Mouse (Mus musculus) adrenal gland, adult 2 months (tissue): Measurements from ENCODE around the gene Dnajb5. TPM values are rescaled to one million over a fixed set of nuclear protein-coding genes. Genes with fewer than 3 reads are reported as not detected.

Experiments used
- DNase-seq: peaks from one replicate; pipeline ENCODE4 v3.0.0; 2021
- long read RNA-seq: library from polyadenylated mRNA; stranded (forward); transcript quantifications from one replicate; pipeline ENCODE4 v2.0.0, GENCODE M21; 2021
- polyA plus RNA-seq: library from polyadenylated mRNA; depleted of rRNA; stranded (reverse); fragments of >200 nt; gene quantifications from 2 replicates; pipeline ENCODE4 v1.2.3, GENCODE M21; 2012; rRNA removed
- total RNA-seq, 2 experiments: library from RNA; stranded (reverse); gene quantifications; 2 replicates each; pipeline ENCODE4 v1.2.3; 2021

Dnajb5 gene
- 10 to 100 TPM; 17.7 to 18.3 TPM for total RNA-seq
- 7.4 TPM in 2 replicates for polyA plus RNA-seq
- long read RNA-seq, partial matches to known transcripts = 2 of 5 reads
- long read RNA-seq, other reads (novel, unspliced or antisense) = 0 of 5 reads

DNA sequence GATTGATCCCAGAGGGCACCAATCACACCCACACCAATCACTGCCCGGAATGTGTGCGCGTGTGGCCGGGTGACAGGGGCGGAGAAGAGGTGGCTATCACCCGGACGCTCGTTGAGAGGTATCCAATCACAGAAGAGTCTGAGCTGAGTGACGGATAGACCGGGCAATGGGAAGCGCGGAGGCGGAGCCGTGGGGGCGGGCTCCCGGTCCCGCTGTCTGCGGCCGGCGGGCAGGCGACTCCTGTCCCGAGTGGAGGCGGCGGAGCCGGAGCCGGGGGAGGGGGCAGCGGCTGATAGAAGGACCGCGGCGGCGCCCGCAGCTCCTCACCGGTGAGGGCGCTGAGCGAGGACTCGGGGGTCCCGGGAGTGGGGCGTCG lies at the start of gene Dnajb5:
Gene Dnajb5 (plus strand): TSS at position 139 of the 376 bp plus-strand sequence.
- peak; percentile 99 for DNase-seq

- no peak for DNase-seq
Observed at GRCm38 (mm10) chr4:42900878-42901277, 48.7 kb upstream of the Dnajb5 start.

GRCm38 (mm10) chr4:42902174-42902573 lies 47.4 kb upstream of the Dnajb5 start:
- no peak for DNase-seq

DNA sequence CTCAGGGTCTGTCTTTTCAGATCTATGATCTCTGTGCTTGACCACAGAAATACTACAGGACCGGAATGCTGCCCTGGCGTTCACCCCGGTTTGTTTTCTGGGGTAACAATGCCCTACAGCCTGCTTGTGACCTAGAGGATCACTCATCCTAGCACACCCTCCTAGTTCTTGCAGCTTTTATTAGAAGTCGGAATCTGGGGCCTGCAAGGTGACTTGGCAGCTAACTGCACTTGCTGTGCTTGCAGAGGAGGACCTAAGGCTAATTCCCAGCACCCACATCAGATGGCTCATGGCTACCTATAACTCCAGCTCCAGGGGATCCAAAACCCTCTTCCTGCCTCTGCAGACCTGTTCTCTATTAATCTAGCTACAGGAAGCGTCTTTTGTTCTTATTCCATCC lies 46.9 kb upstream of the Dnajb5 start:
- DNase-seq = no peak

GRCm38 (mm10) chr4:42903942-42904341 lies 45.7 kb upstream of the Dnajb5 start:
- DNase-seq = no peak

DNA sequence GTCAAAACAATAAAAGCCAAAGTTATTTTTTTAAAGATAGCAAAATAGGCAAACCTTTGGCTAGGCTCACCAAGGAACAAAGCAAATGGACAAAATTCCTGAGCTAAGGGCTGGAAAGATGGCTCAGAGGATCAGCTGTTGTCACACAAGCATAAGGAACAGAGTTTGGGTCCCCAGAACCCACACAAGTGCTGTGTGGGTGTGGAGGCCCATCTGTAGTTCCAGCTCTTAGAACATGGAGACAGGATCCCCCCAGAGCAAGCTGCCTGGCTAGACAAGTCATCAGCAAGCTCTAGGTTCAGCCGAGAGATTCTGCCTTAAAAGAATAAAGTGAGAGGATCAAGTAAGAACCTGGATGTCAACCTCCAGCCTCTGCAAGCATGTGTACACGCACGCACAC lies 45.1 kb upstream of the Dnajb5 start:
- no peak for DNase-seq

DNA sequence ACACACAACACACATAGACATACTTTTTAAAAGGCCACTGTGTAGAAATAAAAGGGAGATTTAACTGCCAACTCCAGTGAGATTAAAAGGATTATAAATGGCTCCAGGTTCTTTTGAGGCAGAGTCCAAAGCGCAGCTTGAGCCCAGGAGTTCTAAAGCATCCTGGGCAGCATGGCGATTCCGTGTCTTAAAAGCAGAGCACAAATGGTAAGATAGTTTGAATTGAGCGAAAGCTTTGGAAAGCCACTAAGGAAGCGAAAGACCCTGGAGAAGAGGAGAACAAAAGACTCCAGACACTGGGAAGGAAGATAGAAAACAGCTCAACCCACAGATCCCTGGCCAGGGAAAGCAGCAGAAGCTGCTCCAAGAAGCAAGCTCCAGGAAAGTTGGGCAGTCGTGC lies 44.6 kb upstream of the Dnajb5 start:
- no peak for DNase-seq

GRCm38 (mm10) chr4:42913391-42913790 lies 36.2 kb upstream of the Dnajb5 start:
- no peak for DNase-seq

DNA sequence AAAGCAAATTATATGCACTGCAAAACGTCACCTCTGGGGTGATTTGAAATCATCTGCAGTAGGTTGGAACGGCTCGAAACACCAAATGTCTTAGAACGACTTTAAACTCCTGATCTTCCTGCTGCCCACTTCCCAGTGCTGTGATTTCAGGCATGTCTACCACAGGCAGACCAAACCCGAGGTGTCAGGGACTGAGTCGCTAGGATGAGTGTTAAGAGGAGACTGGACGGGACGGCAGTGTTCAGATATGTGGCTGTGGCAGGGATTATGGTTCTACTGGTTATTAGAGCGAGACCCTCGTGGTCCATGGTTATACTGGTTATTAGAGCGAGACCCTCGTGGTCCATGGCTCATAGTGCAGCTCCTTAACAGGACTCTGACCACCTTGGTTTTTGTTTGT lies 34.3 kb upstream of the Dnajb5 start:
- DNase-seq = no peak

GRCm38 (mm10) chr4:42915966-42916365 lies 33.6 kb upstream of the Dnajb5 start:
- DNase-seq = no peak

GRCm38 (mm10) chr4:42916617-42917401 lies 32.8 kb upstream of the Dnajb5 start, which contains the start of gene Phf24:
Gene Phf24 (plus strand): TSS chr4:42916660.
- DNase-seq = peak; percentile 47

GRCm38 (mm10) chr4:42917402-42917774 lies 32.2 kb upstream of the Dnajb5 start:
- DNase-seq = no peak

- DNase-seq = no peak
Observed at GRCm38 (mm10) chr4:42920726-42921125, 28.9 kb upstream of the Dnajb5 start.

- DNase-seq = no peak
Observed at GRCm38 (mm10) chr4:42921536-42921935, 28.1 kb upstream of the Dnajb5 start.

- DNase-seq = no peak
Observed at GRCm38 (mm10) chr4:42922056-42922455, 27.6 kb upstream of the Dnajb5 start.

- no peak for DNase-seq
Observed at GRCm38 (mm10) chr4:42922461-42922860, 27.2 kb upstream of the Dnajb5 start.

GRCm38 (mm10) chr4:42924095-42924710 lies 25.4 kb upstream of the Dnajb5 start:
- no peak for DNase-seq

DNA sequence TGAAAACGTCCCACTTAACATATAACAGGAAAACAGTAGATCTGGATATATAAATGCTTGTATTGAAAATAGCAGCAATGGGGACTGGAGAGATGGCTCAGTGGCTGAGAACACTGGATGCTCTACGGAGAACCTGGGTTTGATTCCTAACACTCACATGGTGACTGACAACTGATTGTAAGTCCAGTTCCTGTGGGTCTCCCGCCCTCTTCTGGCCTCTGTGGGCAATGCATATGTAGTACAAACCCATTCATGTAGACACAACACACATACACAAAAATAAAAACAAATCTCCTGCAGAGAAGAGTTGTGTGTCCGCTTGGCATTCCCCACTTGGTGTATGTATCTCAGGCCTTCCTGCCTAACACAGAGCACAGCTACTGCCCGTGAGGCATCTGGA lies 21.4 kb upstream of the Dnajb5 start:
- no peak for DNase-seq

DNA sequence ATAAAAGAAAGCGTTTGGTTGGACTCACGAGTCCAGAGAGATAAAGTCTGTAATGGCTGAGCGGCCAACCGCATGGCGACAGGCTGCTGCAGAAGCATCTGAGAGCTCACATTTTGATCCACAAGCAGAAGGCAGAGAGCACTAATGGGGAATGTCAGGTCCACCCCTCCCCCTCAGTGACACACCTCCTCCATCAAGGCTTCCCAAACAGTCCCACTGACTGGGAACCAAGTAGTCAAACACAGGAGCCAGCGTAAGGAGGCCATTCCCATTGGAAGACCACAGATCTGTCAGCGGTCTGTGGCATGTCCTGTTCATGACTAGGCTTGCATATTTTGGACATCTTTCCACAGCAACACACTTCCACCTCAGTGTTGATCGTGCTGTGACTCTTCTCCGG lies 20.7 kb upstream of the Dnajb5 start:
- DNase-seq = no peak

- no peak for DNase-seq
Observed at GRCm38 (mm10) chr4:42932229-42932969, 17.2 kb upstream of the Dnajb5 start.

DNA sequence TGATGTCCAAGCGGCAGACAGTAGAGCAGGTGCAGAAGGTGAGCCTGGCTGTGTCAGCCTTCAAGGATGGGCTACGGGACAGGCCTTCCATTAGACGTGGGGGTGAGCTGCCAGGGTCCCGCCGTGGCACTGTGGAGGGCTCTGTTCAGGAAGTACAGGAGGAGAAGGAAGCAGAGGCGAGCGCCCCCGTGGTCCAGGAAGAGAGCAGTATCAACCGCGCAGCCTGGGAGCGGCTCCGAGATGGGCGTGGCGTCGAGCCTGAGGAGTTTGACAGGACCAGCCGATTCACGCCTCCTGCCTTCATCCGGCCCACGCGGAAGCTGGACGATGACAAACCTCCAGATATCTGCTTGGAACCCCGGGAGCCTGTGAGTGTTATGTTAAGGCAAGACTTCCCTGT lies 16.0 kb upstream of the Dnajb5 start:
- DNase-seq = peak; percentile 67

- DNase-seq = peak; percentile 46
Observed at GRCm38 (mm10) chr4:42941396-42941795, 8.2 kb upstream of the Dnajb5 start.

DNA sequence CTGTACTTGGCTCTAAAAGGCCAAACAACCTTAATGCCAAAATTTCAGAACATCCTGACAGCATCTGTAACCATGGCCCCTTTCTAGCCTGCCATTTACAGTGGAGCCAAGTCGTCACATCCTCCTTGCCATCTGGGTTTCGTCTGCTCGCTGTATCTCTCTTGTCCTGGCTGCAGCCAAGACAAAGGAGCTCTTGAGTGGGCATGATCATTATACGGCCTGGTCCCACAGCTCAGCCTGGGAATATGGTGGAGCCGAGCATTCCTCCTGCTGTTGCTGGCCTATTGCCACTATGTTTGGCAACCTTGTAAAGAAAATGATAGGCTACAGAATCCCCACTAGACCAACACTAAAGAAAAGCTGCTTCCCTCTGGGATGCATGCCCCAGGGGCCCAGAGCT lies 6.3 kb upstream of the Dnajb5 start:
- no peak for DNase-seq
